Mouse (Mus musculus) testis, adult 2 months (tissue): ENCODE measurements around the gene Cbwd1.

ENCODE experiments used
- CTCF ChIP-seq: fragments of 200-500 bp; IDR thresholded peaks from 2 replicates; pipeline ENCODE4 v1.5.1; 2012; ENCODE audit warnings: low read depth, mild to moderate bottlenecking, inconsistent platforms, low read length, moderate library complexity; ENCODE audit not compliant: control insufficient read depth, insufficient read depth, insufficient replicate concordance
- POLR2A ChIP-seq: fragments of 200-500 bp; IDR thresholded peaks from 2 replicates; pipeline ENCODE4 v1.6.1; 2012; ENCODE audit warnings: low read depth, mild to moderate bottlenecking, inconsistent platforms, low read length, moderate library complexity; ENCODE audit not compliant: control insufficient read depth

DNA sequence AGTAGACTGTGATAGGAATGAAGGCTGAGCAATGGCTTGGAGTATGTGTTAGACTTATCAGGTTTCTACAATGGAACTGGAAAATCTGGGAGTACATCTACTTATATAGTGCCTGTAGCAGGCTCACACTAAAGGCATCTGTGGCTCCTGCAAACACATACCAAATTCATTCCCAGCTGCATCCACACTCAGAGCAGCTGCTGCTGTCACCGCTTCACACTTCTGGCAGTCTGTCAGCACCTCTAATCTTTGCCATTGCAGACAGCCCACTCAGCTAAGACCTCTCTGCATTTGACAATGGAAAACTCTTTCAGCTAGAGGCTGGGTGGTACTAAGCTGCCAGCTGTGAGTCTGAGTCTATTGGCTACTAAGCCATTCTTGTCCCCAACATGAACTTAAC lies 24.3 kb downstream of the Cbwd1 start:
- TF ChIP-seq POLR2A, result no peak
- no peak for TF ChIP-seq CTCF
